Mouse (Mus musculus) heart, postnatal 14 days (tissue): ENCODE results near the gene Apeh. TPM values are rescaled to one million over a fixed set of nuclear protein-coding genes. Genes with fewer than 3 reads are reported as not detected.
A peak's percentile ranks its signal among the peaks of the same experiment; 100 is the strongest.

Source experiments
- DNase-seq, 2 experiments: peaks; one replicate each; pipeline ENCODE4 v3.0.0; 2021 to 2022
- intact Hi-C: fragments of 180-260 bp; cut with DNase I; formaldehyde crosslinking; loops from one replicate; pipeline ENCODE4 v1.15.1; 2025
- microRNA-seq, 2 experiments: library from miRNA; unstranded; fragments of <30 nt; microRNA quantifications; one replicate each; pipeline ENCODE4 v1.2.0; 2021 to 2022
- total RNA-seq, 2 experiments: library from RNA; stranded (reverse); gene quantifications; 2 replicates each; pipeline ENCODE4 v1.2.3; 2021

Gene Apeh
- total RNA-seq, 2 experiments from 2014 or later = 36.4 to 41.8 TPM

- no peak for DNase-seq
- intact Hi-C loops = loop anchor here (5.0 kb wide), 2 partner anchors 52 to 152 kb away; partner anchors contain the start of gene Ip6k1
Measured at GRCm38 (mm10) chr9:108054331-108055040, 39.9 kb downstream of the Apeh start.

- no peak for DNase-seq
- intact Hi-C loops = loop anchor here (2.0 to 5.0 kb wide), 3 partner anchors 51 to 151 kb away; partner anchors contain the start of gene Ip6k1
Measured at GRCm38 (mm10) chr9:108053665-108054225, 40.7 kb downstream of the Apeh start.

DNA sequence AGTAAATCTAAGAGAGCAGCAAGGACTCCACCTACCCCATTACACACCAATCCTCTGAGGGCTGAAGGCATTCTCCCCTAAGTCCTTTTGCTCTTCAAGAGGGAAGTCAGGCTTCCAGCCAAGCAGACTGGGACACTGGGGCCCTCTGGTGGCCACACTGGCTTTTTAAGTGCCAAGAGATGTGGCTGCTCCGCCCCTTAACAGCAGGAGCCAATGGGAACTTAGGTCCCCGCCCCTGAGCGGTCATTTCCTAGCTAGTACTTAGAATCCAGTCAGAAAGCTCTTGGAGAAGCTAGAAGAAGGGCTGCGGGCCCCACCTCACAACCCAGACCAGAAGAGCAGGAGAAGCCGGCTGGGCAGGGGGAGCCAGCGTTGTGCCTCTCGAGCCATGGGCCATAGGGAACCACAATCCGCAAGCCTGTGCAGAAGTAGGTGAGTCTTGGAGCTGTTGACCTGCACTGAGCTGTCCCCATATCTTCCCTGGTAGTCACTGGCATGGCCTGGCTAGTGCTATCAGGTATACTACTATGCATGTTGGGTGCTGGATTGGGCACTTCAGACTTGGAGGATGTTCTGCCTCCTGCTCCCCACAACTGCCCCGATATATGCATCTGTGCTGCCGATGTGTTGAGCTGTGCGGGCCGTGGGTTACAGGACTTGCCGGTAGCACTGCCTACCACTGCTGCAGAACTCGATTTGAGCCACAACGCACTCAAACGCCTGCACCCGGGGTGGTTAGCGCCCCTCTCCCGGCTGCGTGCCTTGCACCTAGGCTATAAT lies 41.3 kb downstream of the Apeh start, which contains the start of gene Amigo3:
TSS of gene Amigo3 (plus strand) at position 275 of the 780 bp plus-strand sequence.
- intact Hi-C loops = loop anchor here (2.0 to 5.0 kb wide), 3 partner anchors 51 to 151 kb away; partner anchors contain the start of gene Ip6k1
- peak; percentile 96 to 98 for DNase-seq

GRCm38 (mm10) chr9:108052411-108052810 lies 42.0 kb downstream of the Apeh start:
- no peak for DNase-seq
- intact Hi-C loops = loop anchor here (2.0 to 5.0 kb wide), 3 partner anchors 50 to 150 kb away; partner anchors contain the start of gene Ip6k1

DNA sequence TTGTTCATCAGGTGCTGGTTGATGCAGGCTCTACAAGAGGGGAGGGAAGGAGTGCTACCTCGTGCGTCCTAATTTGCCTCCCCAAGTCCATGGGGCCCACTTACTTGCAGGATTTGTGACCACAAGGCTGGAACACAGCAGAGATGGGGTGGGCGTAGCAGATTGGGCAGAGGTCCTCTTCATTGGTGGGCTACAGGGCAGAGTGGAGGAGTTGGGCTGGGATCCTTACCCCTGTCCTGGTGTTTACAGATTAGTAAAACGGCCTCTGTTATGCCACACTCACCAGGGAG lies 42.5 kb downstream of the Apeh start:
- intact Hi-C loops = loop anchor here (2.0 to 5.0 kb wide), 3 partner anchors 50 to 150 kb away; partner anchors contain the start of gene Ip6k1
- DNase-seq = no peak

DNA sequence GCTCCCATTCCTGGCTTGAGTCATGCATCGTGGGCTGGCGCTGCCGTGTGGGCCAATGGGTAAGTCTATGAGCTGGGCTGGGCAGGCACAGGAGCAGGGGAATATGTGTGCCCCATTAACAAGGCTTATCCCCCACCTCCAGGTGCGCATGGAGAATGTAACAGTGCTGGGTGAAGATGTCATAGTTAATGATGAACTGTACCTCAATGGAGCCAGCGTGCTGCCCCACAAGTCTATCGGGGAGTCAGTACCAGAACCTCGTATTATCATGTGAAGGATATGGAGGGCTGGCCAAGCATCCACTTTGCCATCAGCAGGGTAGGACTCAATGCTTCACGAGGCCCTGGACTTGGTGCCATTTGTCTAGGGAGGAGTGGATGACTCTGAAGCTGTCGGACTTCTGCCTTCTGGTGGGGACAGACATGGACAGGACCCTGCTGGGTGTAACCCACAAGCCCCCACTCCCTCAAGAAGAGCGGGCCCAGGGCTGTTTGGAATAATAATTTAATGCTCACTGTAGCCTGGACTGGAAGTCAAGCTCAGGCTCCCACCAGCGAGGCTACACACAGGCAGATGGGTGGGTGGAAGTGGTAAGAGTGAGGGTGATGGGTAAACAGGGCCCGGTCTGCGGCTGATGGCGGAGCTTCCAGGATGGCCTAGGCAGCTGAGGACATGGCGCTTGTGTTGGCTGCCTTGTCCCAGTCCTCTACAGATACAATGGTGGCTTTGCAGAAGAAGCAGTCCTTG lies 43.0 kb downstream of the Apeh start:
- intact Hi-C loops = loop anchor here (5.0 kb wide), 2 partner anchors 49 to 149 kb away; partner anchors contain the start of gene Ip6k1
- no peak for DNase-seq

- no peak for DNase-seq
- intact Hi-C loops = loop anchor here (5.0 kb wide), 2 partner anchors 47 to 147 kb away; partner anchors contain the start of gene Ip6k1
Measured at GRCm38 (mm10) chr9:108049561-108050251, 44.7 kb downstream of the Apeh start.

GRCm38 (mm10) chr9:108049016-108049455 lies 45.4 kb downstream of the Apeh start, which contains the start of gene Gmppb:
Gmppb (plus strand) TSS chr9:108049242.
- intact Hi-C loops = no loop called here

DNA sequence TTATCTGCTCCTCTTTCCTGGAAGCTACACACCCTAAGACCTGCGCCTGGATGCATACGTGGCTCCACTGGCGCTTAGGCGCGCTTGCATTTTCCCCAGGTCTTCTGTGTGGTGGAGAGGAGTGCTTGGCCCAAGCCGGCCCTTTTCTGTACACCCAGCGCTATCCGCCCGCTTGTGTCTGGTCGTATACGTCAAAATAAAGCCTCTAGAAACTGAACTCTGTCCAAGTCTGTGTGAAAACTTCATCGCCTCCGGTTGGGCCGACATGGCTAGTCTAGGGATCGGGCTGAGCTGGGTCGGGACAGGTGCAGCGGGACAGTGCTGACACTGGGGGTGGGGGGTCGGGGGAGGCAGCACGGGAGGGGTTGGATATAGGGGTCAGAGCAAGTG lies 45.8 kb downstream of the Apeh start:
- intact Hi-C loops = no loop called here
- DNase-seq = no peak

More at GRCm38 (mm10) chr9:108049016-108049455, 45.4 kb downstream of the Apeh start, which contains the start of gene Gmppb:
- DNase-seq = peak; percentile 94 to 96

DNA sequence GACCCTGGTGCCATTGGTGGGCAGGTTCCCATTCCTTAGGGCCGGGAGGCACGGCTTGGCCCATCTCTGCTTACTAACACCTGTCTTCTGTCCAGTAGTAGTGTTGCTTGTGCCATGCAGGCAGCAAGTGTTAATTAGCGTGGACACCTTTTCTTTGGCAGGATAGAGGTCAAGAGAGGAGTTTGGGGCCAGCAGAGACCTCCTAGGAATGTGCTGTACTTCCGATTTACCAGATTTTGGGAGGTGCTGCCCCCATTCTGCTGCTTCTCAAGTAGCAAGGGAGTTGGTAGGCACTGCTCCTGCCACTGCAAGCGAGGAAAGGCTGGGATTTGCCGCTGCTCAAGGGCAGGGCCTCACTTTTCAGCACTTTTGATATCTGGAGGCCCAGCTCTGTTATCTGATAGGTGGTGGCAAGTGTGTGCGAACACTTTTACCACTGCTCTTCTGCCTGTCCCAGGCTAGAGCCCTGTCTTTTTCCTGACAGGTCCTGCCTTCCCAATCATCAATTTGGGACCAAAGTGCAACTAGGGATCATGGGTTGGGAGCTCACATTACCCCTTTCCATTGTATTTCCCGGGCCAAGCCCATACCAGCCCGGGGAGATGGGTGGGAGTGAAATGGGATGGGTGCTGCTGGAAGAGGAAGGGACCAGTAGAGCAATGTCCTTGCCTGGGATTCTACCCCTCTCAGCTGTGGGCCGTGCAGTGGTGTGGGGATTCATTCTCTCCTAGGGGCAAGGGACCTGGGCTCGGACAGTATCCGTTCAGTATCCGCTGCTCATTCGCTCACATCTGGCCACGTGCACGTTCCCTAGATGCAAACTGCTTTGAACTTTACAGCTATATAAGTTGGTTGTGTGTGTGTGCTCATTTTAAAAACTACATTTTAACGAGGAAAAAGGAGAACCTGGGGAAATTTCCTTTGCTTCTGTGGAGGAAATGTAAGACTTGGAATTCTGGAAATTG lies 46.5 kb downstream of the Apeh start:
- intact Hi-C loops = no loop called here
- DNase-seq = no peak

GRCm38 (mm10) chr9:108046582-108046981 lies 47.8 kb downstream of the Apeh start:
- DNase-seq = no peak
- intact Hi-C loops = no loop called here

DNA sequence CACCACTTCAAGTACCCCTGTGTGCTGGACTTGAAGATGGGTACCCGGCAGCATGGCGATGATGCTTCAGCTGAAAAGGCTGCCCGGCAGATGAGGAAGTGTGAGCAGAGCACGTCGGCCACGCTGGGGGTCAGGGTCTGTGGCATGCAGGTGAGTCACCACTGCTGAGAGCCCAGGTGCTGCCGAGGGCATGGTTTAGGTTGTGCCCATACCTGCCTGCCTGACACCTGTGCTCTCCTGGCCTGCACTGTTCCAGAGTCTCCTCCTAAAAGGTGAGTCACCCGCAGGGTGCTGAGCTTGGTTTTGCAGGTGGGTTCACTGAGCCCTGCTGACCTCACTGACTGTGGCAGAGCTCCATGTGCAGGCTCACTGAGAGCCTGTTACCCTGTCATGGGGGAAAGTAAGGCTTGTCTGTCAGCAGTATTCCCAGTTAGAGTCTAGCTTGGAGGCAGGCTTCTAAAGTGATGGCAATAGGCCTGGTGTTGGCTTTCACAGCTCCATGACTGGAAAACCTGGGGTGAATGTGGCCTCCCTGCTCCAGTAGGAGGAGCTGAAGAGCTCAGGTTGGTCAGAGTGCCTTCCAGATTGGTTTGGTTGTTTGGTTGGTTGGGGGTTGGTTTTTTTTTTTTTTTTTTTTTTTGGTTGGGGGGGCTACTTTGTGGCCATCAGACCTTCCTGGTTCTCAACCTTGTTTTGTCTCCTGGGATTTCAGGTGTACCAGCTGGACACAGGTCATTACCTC lies 49.5 kb downstream of the Apeh start:
- no peak for DNase-seq

More for the DNA sequence above, 49.5 kb downstream of the Apeh start:
- intact Hi-C loops = no loop called here

Small RNAs within 50 kb of the gene (microRNA-seq; reads per million reads assigned to microRNA genes)
- 0 reads per million in 2 experiments for gene Gm47303
- 0 reads per million in 2 experiments for gene Mir7088

Other genes starting within 250 kb of the Apeh start
- 10 to 100 TPM; 33.1 to 35.1 TPM for gene Rbm6, start 221.4 kb downstream of the Apeh start, total RNA-seq
- 10 to 100 TPM; 10.1 to 10.8 TPM for gene Mon1a, start 206.5 kb downstream of the Apeh start, total RNA-seq
- 1 to 10 TPM; 2.8 to 3.0 TPM for gene Mst1r, start 187.7 kb downstream of the Apeh start, total RNA-seq
- gene Actl11, start 166.1 kb downstream of the Apeh start, total RNA-seq = not detected
- under 1 TPM in 1 of 2 experiments, not detected in 1; 0.27 TPM for gene Camkv, start 158.9 kb downstream of the Apeh start, total RNA-seq
- 1 to 10 TPM; 1.2 to 1.8 TPM for gene Traip, start 144.5 kb downstream of the Apeh start, total RNA-seq
- gene Uba7, start 119.1 kb downstream of the Apeh start, total RNA-seq = 10 to 100 TPM; 13.8 to 19.6 TPM
- under 1 TPM; 0.61 to 0.65 TPM for gene Gm20661, start 111.5 kb downstream of the Apeh start, total RNA-seq
- gene Inka1, start 108.7 kb downstream of the Apeh start, total RNA-seq = 10 to 100 TPM; 11.1 to 12.7 TPM
- 1 to 10 TPM; 2.4 to 2.7 TPM for gene Cdhr4, start 102.1 kb downstream of the Apeh start, total RNA-seq
- under 1 TPM; 0.50 to 0.98 TPM for gene Gm20662, start 98.3 kb downstream of the Apeh start, total RNA-seq
- 10 to 100 TPM; 50.7 to 56.7 TPM for gene Ip6k1, start 92.1 kb downstream of the Apeh start, total RNA-seq
- 10 to 100 TPM in 1 of 2 experiments, 1 to 10 TPM in 1; 9.2 to 11.4 TPM for gene Gmppb, start 45.4 kb downstream of the Apeh start, total RNA-seq
- gene Amigo3, start 41.4 kb downstream of the Apeh start, total RNA-seq = 1 to 10 TPM; 1.4 to 1.9 TPM
- under 1 TPM in 1 of 2 experiments, not detected in 1; 0.38 TPM for gene Mst1, start 14.2 kb downstream of the Apeh start, total RNA-seq
- 10 to 100 TPM; 85.3 to 92.6 TPM for gene Rnf123, start 11.3 kb downstream of the Apeh start, total RNA-seq
- under 1 TPM; 0.05 to 0.07 TPM for gene Bsn, start 95.8 kb upstream of the Apeh start, total RNA-seq
- 100 to 1,000 TPM; 362 to 379 TPM for gene Dag1, start 169.4 kb upstream of the Apeh start, total RNA-seq
- gene Nicn1, start 195.8 kb upstream of the Apeh start, total RNA-seq = 10 to 100 TPM; 18.4 to 19.8 TPM
- gene Amt, start 202.2 kb upstream of the Apeh start, total RNA-seq = 1 to 10 TPM; 5.4 to 7.0 TPM
- gene Rhoa, start 211.5 kb upstream of the Apeh start, total RNA-seq = 100 to 1,000 TPM; 250 to 262 TPM
- gene Tcta, start 211.6 kb upstream of the Apeh start, total RNA-seq = 10 to 100 TPM; 25.4 to 25.5 TPM
- 100 to 1,000 TPM; 156 to 161 TPM for gene Gpx1, start 244.3 kb upstream of the Apeh start, total RNA-seq